Mouse (Mus musculus) bone marrow macrophage, adult 2 months (primary cell): Measurements from ENCODE around the gene Ces2b.

ENCODE experiments used
- CTCF ChIP-seq: IDR thresholded peaks from 2 replicates; pipeline ENCODE4 v1.5.1; 2012; ENCODE audit warnings: low read depth, mild to moderate bottlenecking, low read length, moderate library complexity
- POLR2A ChIP-seq: IDR thresholded peaks from 2 replicates; pipeline ENCODE4 v1.6.1; 2012; ENCODE audit warnings: mild to moderate bottlenecking, low read depth, low read length, borderline replicate concordance

DNA sequence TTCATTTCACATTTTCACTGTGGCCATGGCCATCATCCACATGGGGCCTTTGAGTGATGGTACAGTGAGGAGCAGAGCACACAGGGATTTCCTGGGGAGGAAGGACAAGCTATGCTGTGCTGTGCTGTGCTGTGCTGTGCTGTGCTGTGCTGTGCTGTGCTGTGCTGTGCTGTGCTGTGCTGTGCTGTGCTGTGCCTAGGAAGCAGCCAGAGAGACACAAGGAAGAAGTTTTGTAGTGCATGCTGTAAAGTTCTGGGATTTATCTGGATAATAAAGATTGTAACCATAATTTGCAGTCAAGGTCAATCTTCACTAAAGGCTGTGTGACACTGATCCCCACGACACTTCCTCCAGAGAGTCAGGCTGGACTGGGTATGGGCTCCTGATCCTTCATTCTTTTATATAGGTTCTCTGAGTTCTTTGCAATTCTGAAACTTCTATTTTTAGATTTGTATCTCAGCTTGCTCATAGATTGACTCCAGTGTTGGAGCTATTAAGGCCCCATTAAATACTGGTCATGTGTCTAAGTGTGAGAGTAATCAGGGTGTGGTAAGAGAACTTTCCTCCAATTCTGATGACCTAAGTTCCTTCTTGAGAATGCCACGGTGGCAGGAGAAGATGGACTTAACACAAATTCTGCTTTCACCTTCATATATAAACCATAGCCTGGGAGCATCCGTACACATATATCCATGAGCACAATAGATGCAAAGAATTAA lies 10.1 kb downstream of the Ces2b start:
- no peak for TF ChIP-seq CTCF
- no peak for TF ChIP-seq POLR2A
